Mouse (Mus musculus): ENCODE measurements at regions not wholly inside any gene's neighbourhood (a gene's known extent, or its start where the extent isn't known, plus 50 kb on each side); places are given as distances from the start of the nearest gene placed in this dataset.

DNA sequence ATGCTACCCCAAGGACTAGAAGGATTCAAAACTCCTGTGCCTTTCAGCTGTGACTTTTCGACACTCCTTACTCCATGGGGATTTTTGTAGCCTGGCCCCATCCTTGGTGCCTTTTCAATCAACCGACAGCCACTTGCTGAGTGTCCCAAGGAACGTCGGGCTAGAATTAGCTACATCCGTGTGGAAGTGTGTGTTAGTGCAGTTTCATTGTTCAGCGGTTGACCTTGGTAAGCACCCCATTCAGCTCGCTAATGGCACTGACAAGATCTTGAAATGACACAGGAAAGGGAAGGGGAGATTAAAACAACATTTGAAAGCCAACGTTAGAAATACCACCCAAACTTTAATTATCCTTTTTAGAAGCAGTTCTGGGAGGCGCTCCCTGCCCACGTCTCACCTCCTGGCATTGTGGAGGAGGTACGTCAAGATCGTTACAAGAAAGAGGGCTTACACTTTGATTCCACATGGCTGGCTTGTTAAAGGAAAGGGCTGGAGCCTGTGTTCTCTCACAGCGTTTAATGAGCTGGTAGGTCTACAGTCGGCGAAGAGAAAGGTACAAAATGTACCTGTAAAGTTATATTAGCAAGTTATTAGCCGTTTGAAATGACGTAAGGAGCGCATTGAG, 536.4 kb downstream of the Fam19a2 start:
- Histone ChIP-seq H3K4me2 (ENCODE audit: low read depth, low read length) (no peak overlapping the region), H3K4me1 (ENCODE audit: control insufficient read depth, insufficient read depth, low read length) (no peaks in the 10 kb centered on the region), H3K9me3 (replicated peaks; ENCODE audit: control insufficient read depth, low read length) (no peaks in the 10 kb centered on the region)

DNA sequence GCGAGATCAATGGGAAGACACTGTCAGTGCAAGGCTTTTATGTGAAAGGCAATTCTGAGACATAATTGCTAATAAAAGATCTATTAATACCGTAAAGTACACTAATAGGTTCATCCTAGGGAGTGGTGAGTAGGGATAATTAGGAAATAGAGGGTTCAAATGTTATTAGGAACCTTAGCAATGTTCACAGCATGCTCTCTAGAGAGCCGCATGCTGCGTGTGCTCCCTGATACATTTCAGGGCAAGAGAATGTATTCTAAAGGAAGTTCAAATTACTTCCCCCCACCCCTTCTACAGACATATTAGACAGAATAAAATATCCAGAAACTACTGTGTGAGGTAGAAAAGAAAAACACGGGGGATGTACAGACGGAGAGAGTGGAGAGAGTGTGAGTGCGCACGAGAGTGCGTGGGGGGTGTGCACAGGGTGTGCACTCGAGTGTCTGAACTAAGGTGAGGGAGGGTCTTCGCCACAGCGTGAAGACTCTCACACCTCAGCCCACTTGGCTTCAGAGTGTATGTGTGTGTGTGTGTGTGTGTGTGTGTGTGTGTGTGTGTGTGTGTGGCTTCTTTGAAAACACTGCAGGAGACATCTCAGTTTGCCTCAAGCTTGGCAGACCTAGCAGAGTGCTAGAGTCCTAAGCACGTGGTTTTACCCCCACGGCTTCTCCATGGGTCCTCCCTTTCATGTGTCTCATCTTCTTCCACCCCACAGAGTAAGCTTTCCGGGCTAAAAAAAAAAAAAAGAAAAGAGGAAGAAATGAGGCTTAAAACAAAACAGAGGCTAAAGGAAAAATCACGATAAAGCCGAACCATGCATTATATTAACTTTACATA, 537.1 kb downstream of the Fam19a2 start:
- Histone ChIP-seq H3K4me1 (ENCODE audit: control insufficient read depth, insufficient read depth, low read length) (no peaks in the 10 kb centered on the region), H3K9me3 (replicated peaks; ENCODE audit: control insufficient read depth, low read length) (no peaks in the 10 kb centered on the region), H3K27ac (ENCODE audit: low read length) (no peak overlapping the region), H3K4me3 (replicated peaks; ENCODE audit: low read length) (no peak overlapping the region), H3K36me3 (ENCODE audit: control insufficient read depth, insufficient read depth, low read length) (no peaks in the 10 kb centered on the region), H3K27me3 (ENCODE audit: control insufficient read depth, insufficient read depth, low read length) (no peaks in the 10 kb centered on the region), H3K4me2 (ENCODE audit: low read depth, low read length) (no peak overlapping the region), H3K9ac (ENCODE audit: low read length) (no peak overlapping the region)
- WGBS = 83% methylated on average over 17 of the region's 17 CpGs
- 0 out of 2 replicates have a peak, but pooled peaks have one; percentile 10 for ATAC-seq (ENCODE audit: insufficient read depth, low FRiP score)

More for the DNA sequence above, 536.4 kb downstream of the Fam19a2 start:
- ATAC-seq (ENCODE audit: insufficient read depth, low FRiP score) = no peak
- H3K27ac ChIP-seq (ENCODE audit: low read length) = no peak overlapping the region
- H3K9ac ChIP-seq (ENCODE audit: low read length) = no peak overlapping the region
- H3K36me3 ChIP-seq (ENCODE audit: control insufficient read depth, insufficient read depth, low read length) = no peaks in the 10 kb centered on the region
- WGBS = 64% methylated on average over 18 of the region's 18 CpGs
- no peak overlapping the region for H3K4me3 ChIP-seq (replicated peaks; ENCODE audit: low read length)
- H3K27me3 ChIP-seq (ENCODE audit: control insufficient read depth, insufficient read depth, low read length) = no peaks in the 10 kb centered on the region

DNA sequence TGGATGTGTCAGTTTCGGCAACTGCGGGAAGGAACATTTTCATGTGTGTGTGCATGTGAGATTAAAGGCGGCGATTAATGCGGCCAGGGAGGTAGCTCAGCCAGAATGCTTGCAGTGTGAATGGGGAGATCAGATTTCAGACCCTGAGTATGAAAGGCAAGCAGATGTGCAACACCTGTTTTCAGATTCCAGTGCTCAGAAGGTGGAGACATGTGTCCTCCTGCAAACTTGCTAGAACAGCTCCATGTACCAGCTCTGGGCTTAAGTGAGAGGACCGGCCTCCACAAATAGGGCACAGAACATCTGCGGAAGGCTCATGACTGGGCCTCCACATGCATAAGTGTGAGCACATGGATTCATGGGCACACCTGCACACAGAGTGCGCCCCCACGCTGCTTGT, 547.1 kb downstream of the Fam19a2 start:
- no peak for ATAC-seq (ENCODE audit: insufficient read depth, low FRiP score)
- WGBS = 72% methylated on average over 9 of the region's 9 CpGs

DNA sequence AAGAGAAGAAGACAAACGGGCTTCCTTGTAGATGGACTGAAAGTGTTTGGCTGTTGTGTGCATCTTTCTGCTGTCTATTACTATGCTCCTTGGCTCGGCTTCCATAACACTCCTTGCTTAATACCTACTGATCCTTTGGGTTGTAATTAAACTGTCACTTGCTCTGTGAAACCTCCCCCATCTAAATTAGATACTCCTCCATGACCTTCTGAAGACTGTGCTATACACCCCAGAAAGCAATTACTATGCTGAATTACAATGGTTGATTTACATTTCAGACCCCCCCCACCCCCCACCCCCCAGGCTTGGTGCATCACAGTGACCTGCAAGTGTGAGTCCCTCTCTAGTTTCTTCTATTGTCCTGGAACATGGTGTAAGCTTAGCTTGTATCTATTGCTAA, 549.3 kb downstream of the Fam19a2 start:
- no peaks in the 10 kb centered on the region for H3K36me3 ChIP-seq (ENCODE audit: control insufficient read depth, insufficient read depth, low read length)
- no peak overlapping the region for H3K27ac ChIP-seq (ENCODE audit: low read length)
- H3K4me2 ChIP-seq (ENCODE audit: low read depth, low read length) = no peak overlapping the region
- no peak overlapping the region for H3K4me3 ChIP-seq (replicated peaks; ENCODE audit: low read length)
- H3K27me3 ChIP-seq (ENCODE audit: control insufficient read depth, insufficient read depth, low read length) = no peaks in the 10 kb centered on the region
- no peaks in the 10 kb centered on the region for H3K9me3 ChIP-seq (replicated peaks; ENCODE audit: control insufficient read depth, low read length)
- H3K4me1 ChIP-seq (ENCODE audit: control insufficient read depth, insufficient read depth, low read length) = no peaks in the 10 kb centered on the region
- WGBS = 76% methylated on average over 2 of the region's 2 CpGs
- no peak for ATAC-seq (ENCODE audit: insufficient read depth, low FRiP score)
- no peak overlapping the region for H3K9ac ChIP-seq (ENCODE audit: low read length)

More for the DNA sequence above, 547.1 kb downstream of the Fam19a2 start:
- Histone ChIP-seq H3K27ac (ENCODE audit: low read length) (no peak overlapping the region), H3K4me1 (ENCODE audit: control insufficient read depth, insufficient read depth, low read length) (no peaks in the 10 kb centered on the region), H3K4me3 (replicated peaks; ENCODE audit: low read length) (no peak overlapping the region), H3K4me2 (ENCODE audit: low read depth, low read length) (no peak overlapping the region), H3K27me3 (ENCODE audit: control insufficient read depth, insufficient read depth, low read length) (no peaks in the 10 kb centered on the region), H3K36me3 (ENCODE audit: control insufficient read depth, insufficient read depth, low read length) (no peaks in the 10 kb centered on the region), H3K9me3 (replicated peaks; ENCODE audit: control insufficient read depth, low read length) (no peaks in the 10 kb centered on the region), H3K9ac (ENCODE audit: low read length) (no peak overlapping the region)

DNA sequence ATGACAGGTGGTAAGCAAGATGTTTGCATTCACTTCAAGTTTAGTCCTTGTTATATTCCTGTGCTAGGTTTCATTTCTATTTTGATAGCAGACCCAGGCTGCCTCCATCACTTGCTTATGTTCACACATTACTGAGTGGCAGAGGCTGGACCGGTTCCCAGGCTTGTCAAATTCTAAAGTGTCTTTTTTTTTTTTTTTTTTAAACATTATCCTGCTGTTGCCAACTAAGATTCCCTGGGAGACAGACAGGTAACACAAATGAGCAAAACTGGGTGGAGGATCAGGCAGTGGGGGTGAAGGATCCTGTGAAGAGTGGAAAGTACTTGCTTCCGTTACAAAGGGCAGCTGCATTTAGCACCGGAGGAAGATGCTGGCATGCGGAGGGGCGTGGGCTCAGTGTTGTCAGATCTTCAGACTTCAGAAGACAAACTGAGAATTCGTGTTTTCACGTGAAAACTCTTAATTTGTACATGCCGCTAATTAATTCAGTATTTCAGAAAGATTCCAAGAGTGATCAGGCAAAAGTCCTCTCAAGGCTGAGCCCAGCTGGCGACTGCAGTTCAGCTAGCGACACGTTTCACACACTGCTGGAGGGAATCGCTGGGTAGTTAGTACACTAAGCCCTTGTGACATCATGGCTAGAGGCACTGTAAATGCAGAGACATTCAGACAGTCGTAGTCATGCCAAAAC, 576.4 kb downstream of the Fam19a2 start:
- no peak overlapping the region for H3K4me2 ChIP-seq (ENCODE audit: low read depth, low read length)
- no peak overlapping the region for H3K9ac ChIP-seq (ENCODE audit: low read length)
- H3K4me3 ChIP-seq (replicated peaks; ENCODE audit: low read length) = no peak overlapping the region
- no peak overlapping the region for H3K27ac ChIP-seq (ENCODE audit: low read length)
- H3K36me3 ChIP-seq (ENCODE audit: control insufficient read depth, insufficient read depth, low read length) = no peaks in the 10 kb centered on the region
- WGBS = 30% methylated on average over 13 of the region's 13 CpGs
- H3K9me3 ChIP-seq (replicated peaks; ENCODE audit: control insufficient read depth, low read length) = no peaks in the 10 kb centered on the region
- no peaks in the 10 kb centered on the region for H3K27me3 ChIP-seq (ENCODE audit: control insufficient read depth, insufficient read depth, low read length)
- no peaks in the 10 kb centered on the region for H3K4me1 ChIP-seq (ENCODE audit: control insufficient read depth, insufficient read depth, low read length)
- no peak for ATAC-seq (ENCODE audit: insufficient read depth, low FRiP score)

DNA sequence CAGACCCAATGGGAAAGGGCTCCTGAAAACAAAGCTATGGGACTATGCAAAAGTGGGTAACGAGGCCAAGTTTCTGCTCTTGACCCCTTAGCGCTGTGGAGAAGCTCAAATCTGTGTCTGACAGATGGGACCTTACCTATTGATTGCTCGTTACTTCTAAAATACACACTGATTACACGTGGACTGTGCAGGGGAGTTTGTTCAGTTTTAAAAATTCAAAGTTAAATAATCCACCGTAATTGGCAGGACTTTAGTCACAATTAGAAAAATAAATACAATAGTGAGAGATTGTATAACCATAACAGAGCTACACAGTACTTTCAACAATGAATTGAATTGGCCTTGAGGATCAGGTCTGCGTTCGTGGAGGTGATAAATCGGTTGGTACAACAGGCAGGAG, 578.3 kb downstream of the Fam19a2 start:
- WGBS = 77% methylated on average over 8 of the region's 8 CpGs
- H3K27ac ChIP-seq (ENCODE audit: low read length) = no peak overlapping the region
- H3K27me3 ChIP-seq (ENCODE audit: control insufficient read depth, insufficient read depth, low read length) = no peaks in the 10 kb centered on the region
- no peaks in the 10 kb centered on the region for H3K4me1 ChIP-seq (ENCODE audit: control insufficient read depth, insufficient read depth, low read length)
- no peaks in the 10 kb centered on the region for H3K9me3 ChIP-seq (replicated peaks; ENCODE audit: control insufficient read depth, low read length)
- H3K36me3 ChIP-seq (ENCODE audit: control insufficient read depth, insufficient read depth, low read length) = no peaks in the 10 kb centered on the region
- no peak overlapping the region for H3K4me2 ChIP-seq (ENCODE audit: low read depth, low read length)
- no peak overlapping the region for H3K4me3 ChIP-seq (replicated peaks; ENCODE audit: low read length)
- no peak for ATAC-seq (ENCODE audit: insufficient read depth, low FRiP score)
- no peak overlapping the region for H3K9ac ChIP-seq (ENCODE audit: low read length)

DNA sequence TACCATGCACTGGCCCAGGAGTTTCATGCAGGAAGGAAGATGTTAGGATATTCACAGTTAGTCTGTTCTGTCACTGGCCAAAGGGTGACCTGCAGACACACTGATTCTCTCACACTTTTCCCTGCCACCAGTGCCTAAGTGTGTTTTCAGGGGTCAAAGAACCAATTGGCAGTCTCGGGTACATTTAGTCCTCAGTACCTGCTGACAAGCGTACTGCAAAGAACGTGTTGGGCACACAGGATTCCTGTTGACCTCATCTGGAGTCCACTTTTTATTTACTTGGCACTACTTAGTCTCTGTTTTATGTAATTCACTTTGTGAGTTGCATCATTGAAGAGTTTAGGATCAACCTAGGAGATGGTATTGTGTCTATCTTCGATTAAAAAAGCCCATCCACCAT, 579.8 kb downstream of the Fam19a2 start:
- Histone ChIP-seq H3K27me3 (ENCODE audit: control insufficient read depth, insufficient read depth, low read length) (no peaks in the 10 kb centered on the region), H3K9me3 (replicated peaks; ENCODE audit: control insufficient read depth, low read length) (no peaks in the 10 kb centered on the region), H3K4me3 (replicated peaks; ENCODE audit: low read length) (no peak overlapping the region), H3K4me1 (ENCODE audit: control insufficient read depth, insufficient read depth, low read length) (no peaks in the 10 kb centered on the region), H3K27ac (ENCODE audit: low read length) (no peak overlapping the region), H3K4me2 (ENCODE audit: low read depth, low read length) (no peak overlapping the region), H3K36me3 (ENCODE audit: control insufficient read depth, insufficient read depth, low read length) (no peaks in the 10 kb centered on the region), H3K9ac (ENCODE audit: low read length) (no peak overlapping the region)
- no peak for ATAC-seq (ENCODE audit: insufficient read depth, low FRiP score)
- 80% methylated on average over 4 of the region's 4 CpGs for WGBS

DNA sequence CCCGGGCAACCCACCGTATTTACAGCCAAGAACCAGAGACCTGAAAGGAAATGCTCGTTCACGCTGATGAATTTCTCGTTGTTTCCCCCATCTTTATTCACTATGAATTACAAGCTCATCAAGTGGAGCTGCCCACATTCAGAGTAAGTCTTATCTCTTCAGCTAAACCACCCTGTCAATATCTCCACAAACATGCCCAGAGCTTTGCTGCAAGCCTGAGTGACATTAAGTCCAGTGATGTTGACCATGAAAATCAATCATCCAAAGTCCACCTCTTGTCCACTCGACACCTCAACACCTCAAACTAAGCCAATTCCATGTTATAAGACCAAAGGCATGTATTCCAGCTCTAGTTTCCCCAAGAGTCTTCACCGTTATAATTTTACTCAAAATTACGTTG, 582.8 kb downstream of the Fam19a2 start:
- ATAC-seq (ENCODE audit: insufficient read depth, low FRiP score) = no peak
- Histone ChIP-seq H3K27ac (ENCODE audit: low read length) (no peak overlapping the region), H3K9me3 (replicated peaks; ENCODE audit: control insufficient read depth, low read length) (no peaks in the 10 kb centered on the region), H3K9ac (ENCODE audit: low read length) (no peak overlapping the region), H3K36me3 (ENCODE audit: control insufficient read depth, insufficient read depth, low read length) (no peaks in the 10 kb centered on the region), H3K4me3 (replicated peaks; ENCODE audit: low read length) (no peak overlapping the region), H3K27me3 (ENCODE audit: control insufficient read depth, insufficient read depth, low read length) (no peaks in the 10 kb centered on the region), H3K4me1 (ENCODE audit: control insufficient read depth, insufficient read depth, low read length) (no peaks in the 10 kb centered on the region), H3K4me2 (ENCODE audit: low read depth, low read length) (no peak overlapping the region)
- WGBS = 80% methylated on average over 8 of the region's 8 CpGs

DNA sequence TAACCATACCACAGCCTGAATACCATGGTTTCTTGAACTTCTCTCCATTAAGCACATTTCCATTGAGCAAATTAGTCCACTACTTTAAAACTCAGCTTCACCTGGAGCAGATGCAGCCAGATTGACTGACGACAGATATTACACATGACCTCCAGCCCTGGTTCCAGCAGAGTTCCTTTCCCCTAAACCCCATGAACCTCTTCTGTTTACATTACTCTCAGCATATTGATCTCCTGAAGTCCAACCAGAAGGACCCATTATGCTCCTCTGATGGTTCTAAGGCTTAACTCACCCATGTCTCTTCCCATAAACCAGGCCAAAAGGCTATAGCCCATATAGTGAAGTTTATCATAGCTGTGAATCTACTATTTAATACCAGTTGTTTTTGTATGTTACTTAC, 584.8 kb downstream of the Fam19a2 start:
- no peak for ATAC-seq (ENCODE audit: insufficient read depth, low FRiP score)
- H3K9me3 ChIP-seq (replicated peaks; ENCODE audit: control insufficient read depth, low read length) = no peaks in the 10 kb centered on the region
- no peaks in the 10 kb centered on the region for H3K4me1 ChIP-seq (ENCODE audit: control insufficient read depth, insufficient read depth, low read length)
- H3K4me3 ChIP-seq (replicated peaks; ENCODE audit: low read length) = no peak overlapping the region
- H3K9ac ChIP-seq (ENCODE audit: low read length) = no peak overlapping the region
- H3K36me3 ChIP-seq (ENCODE audit: control insufficient read depth, insufficient read depth, low read length) = no peaks in the 10 kb centered on the region
- WGBS = 77% methylated on average over 1 of the region's 1 CpGs
- H3K4me2 ChIP-seq (ENCODE audit: low read depth, low read length) = no peak overlapping the region
- H3K27me3 ChIP-seq (ENCODE audit: control insufficient read depth, insufficient read depth, low read length) = no peaks in the 10 kb centered on the region
- H3K27ac ChIP-seq (ENCODE audit: low read length) = no peak overlapping the region
